Mouse (Mus musculus) heart, adult 2 months (tissue): ENCODE measurements at regions not wholly inside any gene's neighbourhood (a gene's known extent, or its start where the extent isn't known, plus 50 kb on each side); places are given as distances from the start of the nearest gene placed in this dataset.

Experiments
- CTCF ChIP-seq: fragments of 200-600 bp; IDR thresholded peaks from 2 replicates; pipeline ENCODE4 v1.8.1; 2022; ENCODE audit warnings: antibody characterized with exemption, mild to moderate bottlenecking, moderate library complexity
- EP300 ChIP-seq: fragments of 200-500 bp; IDR thresholded peaks from 2 replicates; pipeline ENCODE4 v1.6.1; 2011; ENCODE audit warnings: low read depth, low read length, control low read depth; ENCODE audit not compliant: insufficient read depth
- POLR2A ChIP-seq: fragments of 200-500 bp; IDR thresholded peaks from 2 replicates; pipeline ENCODE4 v1.6.1; 2011; ENCODE audit warnings: mild to moderate bottlenecking, low read depth, low read length, control low read depth; ENCODE audit not compliant: insufficient read depth

GRCm38 (mm10) chr13:5768699-5769098 is 92.6 kb upstream of the Klf6 start:
- TF ChIP-seq CTCF (no peak), EP300 (no peak), POLR2A (no peak)
